Mouse (Mus musculus) stomach, embryonic 16.5 days (tissue): ENCODE results near the gene Wbp2nl. TPM values are rescaled to one million over a fixed set of nuclear protein-coding genes. Genes with fewer than 3 reads are reported as not detected.

ENCODE experiments used
- ATAC-seq: fragments of 200-750 bp; cut with Nextera tagmentation; 2 replicates; pipeline ENCODE4 v1.8.0; 2017; ENCODE audit warnings: moderate number of reproducible peaks, moderate TSS enrichment; ENCODE audit not compliant: insufficient read depth, low FRiP score
- H3K27ac ChIP-seq: fragments of 300-500 bp; sonication (generic); 2 replicates; pipeline ENCODE4 v1.5.1; 2014; ENCODE audit warnings: low read length
- H3K27me3 ChIP-seq: fragments of 300-500 bp; sonication (generic); 2 replicates; pipeline ENCODE4 v1.6.1; 2014; ENCODE audit warnings: low read length, control low read depth, mixed read lengths; ENCODE audit not compliant: control insufficient read depth, insufficient read depth
- H3K36me3 ChIP-seq: fragments of 300-500 bp; sonication (generic); 2 replicates; pipeline ENCODE4 v1.6.1; 2014; ENCODE audit warnings: low read length; ENCODE audit not compliant: control insufficient read depth, insufficient read depth
- H3K4me1 ChIP-seq: fragments of 300-500 bp; sonication (generic); 2 replicates; pipeline ENCODE4 v1.6.1; 2014; ENCODE audit warnings: low read length, control low read depth, mixed read lengths; ENCODE audit not compliant: control insufficient read depth, insufficient read depth
- H3K4me2 ChIP-seq: fragments of 300-500 bp; sonication (generic); 2 replicates; pipeline ENCODE4 v1.6.1; 2014; ENCODE audit warnings: low read depth, low read length, mixed read lengths
- H3K4me3 ChIP-seq: fragments of 300-500 bp; sonication (generic); replicated peaks from 2 replicates; pipeline ENCODE4 v1.5.1; 2014; ENCODE audit warnings: mild to moderate bottlenecking, low read length
- H3K9ac ChIP-seq: fragments of 300-500 bp; sonication (generic); 2 replicates; pipeline ENCODE4 v1.6.1; 2014; ENCODE audit warnings: low read length
- H3K9me3 ChIP-seq: fragments of 300-500 bp; sonication (generic); replicated peaks from 2 replicates; pipeline ENCODE4 v1.6.1; 2016; ENCODE audit warnings: low read length, control low read depth; ENCODE audit not compliant: control insufficient read depth
- WGBS: fragments of 180-500 bp; shearing (Covaris S2); extraction: QIAGEN DNeasy Blood & Tissue Kit; methylation state at CpG from one replicate; pipeline ENCODE4 v1.1.7; 2014; 5-methylcytosine and 5-hydroxymethylcytosine counted together
- polyA plus RNA-seq: library from polyadenylated mRNA; unstranded; fragments of >200 nt; fragmentation: Nextera tagmentation; extraction: Ambion mirVana; gene quantifications from 2 replicates; pipeline ENCODE4 v1.2.1, GENCODE M21; 2015

Wbp2nl gene
- polyA plus RNA-seq = 0.09 and 0.26 TPM in 2 replicates

DNA sequence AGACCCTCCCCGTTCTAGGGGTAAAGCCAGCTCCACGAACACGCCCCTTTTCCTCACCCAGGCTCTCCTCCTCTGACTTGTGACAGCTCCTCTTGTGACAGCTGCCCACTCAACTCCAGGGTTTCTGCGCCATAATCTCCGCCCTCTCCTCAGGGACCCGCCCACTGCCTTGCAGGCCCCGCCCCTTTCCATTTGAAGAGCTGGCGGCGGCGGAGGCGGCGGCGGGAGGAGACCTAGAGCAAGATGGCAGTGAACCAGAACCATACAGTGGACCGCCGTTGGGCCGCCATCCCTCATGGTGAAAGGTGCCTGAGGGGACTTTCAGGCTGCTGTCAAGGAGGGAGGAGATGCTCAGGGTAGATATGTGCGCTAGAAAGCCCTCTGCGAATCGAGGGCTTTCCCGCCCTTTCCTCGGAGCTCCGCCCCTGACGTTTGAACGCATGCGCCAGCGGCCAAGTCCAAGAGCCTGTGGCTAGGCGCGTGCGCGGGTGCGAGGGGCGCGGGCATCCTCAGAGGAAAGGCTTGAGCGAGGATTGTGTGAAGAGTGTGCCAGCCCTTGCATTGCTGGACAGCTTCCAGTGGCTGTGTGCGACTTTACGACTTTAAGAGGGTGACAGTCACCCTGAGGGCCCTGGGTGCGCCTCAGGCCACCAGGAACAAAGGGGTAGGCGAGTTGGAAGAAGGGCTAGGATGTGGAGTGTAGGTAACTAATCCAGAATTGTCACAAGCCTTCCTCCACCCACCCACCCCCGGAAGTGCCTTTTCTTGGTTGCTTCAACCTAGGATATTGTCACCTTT, at the start of gene Wbp2nl:
Gene Wbp2nl, plus strand, starts transcription at position 191 of the 798 bp plus-strand sequence.
- 0 out of 2 replicates have a peak within 1 kb of the TSS, but pooled peaks have one; percentile 8 for H3K4me3 ChIP-seq
- ATAC-seq = peak; percentile 25; the same call in 1 of the 2 replicates

DNA sequence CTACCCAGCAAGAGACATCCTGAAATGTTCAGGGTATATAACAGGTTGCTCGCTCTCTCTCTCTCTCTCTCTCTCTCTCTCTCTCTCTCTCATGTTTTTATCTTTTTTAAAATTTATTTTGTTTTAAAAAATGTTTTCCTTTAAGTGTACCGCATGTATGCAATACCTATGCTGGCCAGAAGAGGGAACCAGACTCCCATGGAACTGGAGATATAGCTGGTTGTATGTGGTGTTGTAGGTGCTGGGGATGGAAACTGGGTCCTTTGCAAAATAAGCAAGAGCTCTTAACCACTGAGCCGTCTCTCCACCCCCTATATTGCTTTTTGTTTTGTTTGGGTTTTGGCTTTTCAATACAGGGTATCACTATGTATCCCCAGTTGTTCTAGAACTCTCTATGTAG, 47.2 kb upstream of the Wbp2nl start:
- Histone ChIP-seq H3K4me2 (no peak overlapping the region), H3K9ac (no peak overlapping the region), H3K4me3 (no peak overlapping the region), H3K36me3 (no peaks in the 10 kb centered on the region), H3K4me1 (no peaks in the 10 kb centered on the region), H3K27me3 (no peaks in the 10 kb centered on the region), H3K27ac (no peak overlapping the region), H3K9me3 (no peaks in the 10 kb centered on the region)
- no peak for ATAC-seq
- WGBS = 95% methylated on average over 3 of the region's 3 CpGs

More for the DNA sequence above, at the start of gene Wbp2nl:
- Histone ChIP-seq H3K9ac (no peak within 1 kb of the TSS), H3K27me3 (no peaks in the 10 kb centered on the region), H3K4me1 (no peaks in the 10 kb centered on the region), H3K4me2 (peak within 1 kb of the TSS; percentile 21; the same call in 1 of the 2 replicates), H3K27ac (no peak within 1 kb of the TSS), H3K9me3 (no peaks in the 10 kb centered on the region), H3K36me3 (no peaks in the 10 kb centered on the region)
- WGBS = 56% methylated on average over 39 of the region's 39 CpGs

DNA sequence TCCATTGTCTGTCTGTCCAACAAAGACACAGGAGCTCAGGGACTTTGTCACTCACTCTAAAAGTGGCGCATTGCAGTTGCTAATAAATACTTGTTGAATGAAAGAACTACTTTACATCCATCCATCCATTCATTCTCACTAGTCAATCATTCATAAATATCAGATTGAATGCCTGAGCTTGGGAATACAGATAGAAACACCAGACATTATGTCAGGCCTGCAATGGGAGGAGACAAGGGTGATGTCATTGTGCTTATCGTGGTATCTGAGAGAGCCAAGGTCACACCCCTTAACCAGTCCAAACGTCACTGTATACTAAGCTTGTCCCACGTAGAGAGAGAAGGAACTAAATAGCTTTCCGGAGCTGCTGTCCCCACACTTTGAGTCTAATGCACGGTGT, 46.7 kb upstream of the Wbp2nl start, which contains the start of gene 1500009C09Rik:
Gene 1500009C09Rik, plus strand, starts transcription at position 301 of the 400 bp plus-strand sequence.
- no peak within 1 kb of the TSS for H3K4me3 ChIP-seq
- no peak for ATAC-seq
- WGBS = 70% methylated on average over 6 of the region's 6 CpGs
- H3K27ac ChIP-seq = no peak within 1 kb of the TSS
- no peaks in the 10 kb centered on the region for H3K9me3 ChIP-seq
- no peak within 1 kb of the TSS for H3K9ac ChIP-seq
- no peaks in the 10 kb centered on the region for H3K36me3 ChIP-seq
- no peaks in the 10 kb centered on the region for H3K4me1 ChIP-seq
- no peaks in the 10 kb centered on the region for H3K27me3 ChIP-seq
- H3K4me2 ChIP-seq = no peak within 1 kb of the TSS

GRCm38 (mm10) chr15:82255248-82255647, 43.5 kb upstream of the Wbp2nl start:
- 47% methylated on average over 4 of the region's 4 CpGs for WGBS
- Histone ChIP-seq H3K36me3 (no peaks in the 10 kb centered on the region), H3K9me3 (no peaks in the 10 kb centered on the region), H3K4me1 (no peaks in the 10 kb centered on the region), H3K27ac (no peak overlapping the region), H3K4me3 (no peak overlapping the region), H3K4me2 (no peak overlapping the region), H3K27me3 (no peaks in the 10 kb centered on the region), H3K9ac (no peak overlapping the region)
- no peak for ATAC-seq

DNA sequence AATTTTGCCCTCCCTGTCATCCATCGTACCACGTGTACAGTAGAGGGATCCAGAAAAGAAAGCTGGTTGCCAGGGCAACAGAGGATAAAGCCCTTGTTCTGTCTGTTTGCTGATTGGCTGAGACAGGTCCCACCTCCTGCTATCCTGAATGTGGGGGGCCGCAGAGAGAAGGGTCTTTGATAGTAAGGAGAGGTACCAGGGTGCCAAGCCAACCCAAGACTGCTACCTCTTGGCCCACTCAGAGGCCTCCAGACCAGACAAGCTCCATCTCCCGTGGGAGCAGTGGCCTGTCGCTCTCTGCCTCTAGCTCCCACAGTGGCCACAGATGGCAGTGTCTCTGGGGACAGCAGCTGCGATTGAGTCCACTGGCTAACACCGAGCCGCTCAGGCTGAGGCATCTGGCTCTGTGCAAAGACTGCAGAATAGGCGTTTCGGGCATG, 42.8 kb upstream of the Wbp2nl start:
- Histone ChIP-seq H3K9ac (no peak overlapping the region), H3K27me3 (no peaks in the 10 kb centered on the region), H3K4me1 (no peaks in the 10 kb centered on the region), H3K36me3 (no peaks in the 10 kb centered on the region), H3K4me2 (no peak overlapping the region), H3K4me3 (no peak overlapping the region), H3K27ac (no peak overlapping the region), H3K9me3 (no peaks in the 10 kb centered on the region)
- WGBS = 34% methylated on average over 10 of the region's 10 CpGs
- ATAC-seq = no peak

GRCm38 (mm10) chr15:82259510-82259909, 39.2 kb upstream of the Wbp2nl start:
- Histone ChIP-seq H3K4me1 (no peaks in the 10 kb centered on the region), H3K4me2 (no peak overlapping the region), H3K9me3 (no peaks in the 10 kb centered on the region), H3K9ac (no peak overlapping the region), H3K4me3 (no peak overlapping the region), H3K27me3 (no peaks in the 10 kb centered on the region), H3K36me3 (no peaks in the 10 kb centered on the region), H3K27ac (no peak overlapping the region)
- WGBS = 15% methylated on average over 16 of the region's 16 CpGs
- no peak for ATAC-seq

GRCm38 (mm10) chr15:82266356-82266755, 32.4 kb upstream of the Wbp2nl start:
- Histone ChIP-seq H3K4me1 (no peaks in the 10 kb centered on the region), H3K36me3 (no peaks in the 10 kb centered on the region), H3K4me3 (no peak overlapping the region), H3K9ac (no peak overlapping the region), H3K4me2 (no peak overlapping the region), H3K27me3 (no peaks in the 10 kb centered on the region), H3K27ac (no peak overlapping the region), H3K9me3 (no peaks in the 10 kb centered on the region)
- 12% methylated on average over 6 of the region's 6 CpGs for WGBS
- no peak for ATAC-seq

DNA sequence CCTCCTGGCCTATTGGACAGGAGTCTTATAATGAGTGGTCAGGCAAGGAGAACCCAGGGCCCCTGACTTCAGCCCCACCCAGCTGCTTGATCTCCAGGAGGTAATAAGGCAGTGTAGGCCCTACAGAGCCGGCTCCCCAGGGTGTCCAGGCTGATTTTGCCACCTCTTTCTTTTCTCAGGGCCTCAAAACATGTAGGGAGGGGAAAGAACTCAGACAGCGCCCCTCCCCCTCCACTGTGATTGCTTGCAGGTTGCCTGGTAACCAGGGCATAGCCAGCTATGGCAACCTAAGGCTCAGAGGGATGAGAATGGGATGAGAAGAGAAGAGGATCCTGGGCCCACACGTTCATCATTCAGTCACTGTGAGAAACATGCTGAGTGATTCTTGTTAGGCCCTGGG, 30.6 kb upstream of the Wbp2nl start:
- H3K4me2 ChIP-seq = no peak overlapping the region
- no peaks in the 10 kb centered on the region for H3K36me3 ChIP-seq
- H3K9me3 ChIP-seq = no peaks in the 10 kb centered on the region
- no peak for ATAC-seq
- 26% methylated on average over 3 of the region's 3 CpGs for WGBS
- H3K27me3 ChIP-seq = no peaks in the 10 kb centered on the region; the same call in 1 of the 2 replicates
- H3K9ac ChIP-seq = no peak overlapping the region
- no peaks in the 10 kb centered on the region for H3K4me1 ChIP-seq
- H3K27ac ChIP-seq = no peak overlapping the region
- H3K4me3 ChIP-seq = no peak overlapping the region

GRCm38 (mm10) chr15:82268783-82269182, 30.0 kb upstream of the Wbp2nl start:
- no peaks in the 10 kb centered on the region for H3K36me3 ChIP-seq
- H3K27me3 ChIP-seq = peaks cover 3% of the 10 kb centered on the region
- H3K4me1 ChIP-seq = no peaks in the 10 kb centered on the region
- no peak overlapping the region for H3K4me2 ChIP-seq
- H3K27ac ChIP-seq = no peak overlapping the region
- no peak for ATAC-seq
- WGBS = 78% methylated on average over 9 of the region's 9 CpGs
- H3K9me3 ChIP-seq = no peaks in the 10 kb centered on the region
- no peak overlapping the region for H3K9ac ChIP-seq
- no peak overlapping the region for H3K4me3 ChIP-seq
